Mouse (Mus musculus) gastrocnemius, adult 18-20 months (tissue): ENCODE results near the gene Irs2. TPM values are rescaled to one million over a fixed set of nuclear protein-coding genes. Genes with fewer than 3 reads are reported as not detected.

Experiments
- DNase-seq: peaks from one replicate; pipeline ENCODE4 v3.0.0; 2021; ENCODE audit warnings: low spot score
- total RNA-seq, 2 experiments: library from RNA; stranded (reverse); gene quantifications; 2 replicates each; pipeline ENCODE4 v1.2.3; 2021

The Irs2 gene
- total RNA-seq, 2 experiments from 2014 or later: 17.4 to 73.1 TPM

DNA sequence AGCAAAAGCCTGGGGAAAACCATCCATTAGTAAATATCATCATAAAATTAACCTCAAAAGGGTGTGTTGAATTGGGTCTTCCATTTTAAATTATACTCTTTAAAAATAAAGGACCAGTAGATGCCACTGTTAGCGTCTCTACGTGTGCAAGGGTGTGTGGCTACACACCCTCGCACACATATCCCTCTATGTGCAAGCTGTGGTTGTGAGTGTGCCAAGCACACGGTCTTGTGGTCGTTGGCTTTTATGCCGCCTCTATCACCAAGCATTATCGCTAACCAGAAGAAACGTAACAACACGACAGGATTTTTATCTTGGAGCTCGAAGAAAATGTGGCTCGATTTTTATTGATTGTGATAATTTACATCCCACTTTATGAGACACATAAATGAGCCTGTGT lies 2.1 kb upstream of the Irs2 start:
- no peak for DNase-seq

DNA sequence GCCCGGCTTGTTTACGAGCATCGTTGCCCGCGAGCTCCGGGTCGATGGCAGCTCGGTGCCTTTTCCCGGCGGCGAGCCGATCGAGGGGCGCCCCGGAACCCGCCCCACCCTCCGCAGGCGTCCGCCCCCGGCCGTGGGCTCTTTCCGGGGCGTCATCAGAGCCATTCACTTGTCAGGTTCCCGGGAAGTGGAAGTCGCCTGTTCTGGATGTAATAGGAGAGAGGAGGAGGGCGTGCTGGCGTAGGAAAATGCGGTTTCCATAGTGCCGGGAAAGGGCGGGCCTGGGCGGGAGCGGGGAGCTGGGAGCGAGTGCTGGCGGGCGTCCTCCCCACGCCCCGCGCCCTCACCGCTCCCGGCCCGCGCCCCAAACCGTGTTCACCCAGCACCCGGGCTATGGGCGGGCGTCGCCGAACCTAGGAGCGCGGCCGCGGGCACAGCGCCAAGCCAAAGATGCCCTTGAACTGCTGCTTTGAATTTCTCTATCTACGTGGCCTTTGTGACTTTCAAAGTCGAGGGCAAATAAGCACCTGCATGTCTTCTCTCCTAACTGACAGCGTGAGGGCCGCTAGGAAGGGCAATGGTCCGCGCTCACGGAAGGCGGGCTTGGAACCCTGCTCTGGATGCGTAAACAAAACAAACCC lies 1.3 kb upstream of the Irs2 start:
- DNase-seq: peak; percentile 72

DNA sequence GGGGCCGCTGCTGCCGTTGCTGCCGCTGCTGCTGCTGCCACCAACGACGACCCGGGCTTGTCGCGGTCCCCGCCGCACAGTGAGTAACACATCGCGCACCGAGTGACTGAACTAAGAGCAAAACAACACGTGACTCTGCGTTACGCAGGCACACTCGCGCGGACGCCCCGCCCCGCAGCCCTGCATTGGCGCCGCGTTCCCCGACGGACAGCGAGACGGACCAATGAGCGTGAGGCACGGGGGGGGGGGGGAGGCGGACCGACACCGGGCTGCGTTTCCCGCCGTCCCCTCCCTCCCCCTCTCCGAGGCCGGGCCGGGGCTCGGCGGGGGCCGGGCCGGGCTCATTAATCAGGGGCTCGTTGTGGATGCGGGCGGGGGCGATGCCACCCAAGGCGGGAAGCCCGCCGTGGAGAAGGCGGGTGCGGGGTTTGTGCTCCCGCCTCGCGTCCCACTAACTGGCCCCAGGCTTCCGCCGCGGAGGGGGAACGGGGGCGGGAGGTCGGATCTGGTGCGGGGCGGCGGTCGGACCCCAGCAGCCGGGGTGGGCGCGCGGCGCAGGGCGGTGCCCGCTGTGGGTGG lies 673 bp upstream of the Irs2 start:
- DNase-seq: peak; percentile 96

DNA sequence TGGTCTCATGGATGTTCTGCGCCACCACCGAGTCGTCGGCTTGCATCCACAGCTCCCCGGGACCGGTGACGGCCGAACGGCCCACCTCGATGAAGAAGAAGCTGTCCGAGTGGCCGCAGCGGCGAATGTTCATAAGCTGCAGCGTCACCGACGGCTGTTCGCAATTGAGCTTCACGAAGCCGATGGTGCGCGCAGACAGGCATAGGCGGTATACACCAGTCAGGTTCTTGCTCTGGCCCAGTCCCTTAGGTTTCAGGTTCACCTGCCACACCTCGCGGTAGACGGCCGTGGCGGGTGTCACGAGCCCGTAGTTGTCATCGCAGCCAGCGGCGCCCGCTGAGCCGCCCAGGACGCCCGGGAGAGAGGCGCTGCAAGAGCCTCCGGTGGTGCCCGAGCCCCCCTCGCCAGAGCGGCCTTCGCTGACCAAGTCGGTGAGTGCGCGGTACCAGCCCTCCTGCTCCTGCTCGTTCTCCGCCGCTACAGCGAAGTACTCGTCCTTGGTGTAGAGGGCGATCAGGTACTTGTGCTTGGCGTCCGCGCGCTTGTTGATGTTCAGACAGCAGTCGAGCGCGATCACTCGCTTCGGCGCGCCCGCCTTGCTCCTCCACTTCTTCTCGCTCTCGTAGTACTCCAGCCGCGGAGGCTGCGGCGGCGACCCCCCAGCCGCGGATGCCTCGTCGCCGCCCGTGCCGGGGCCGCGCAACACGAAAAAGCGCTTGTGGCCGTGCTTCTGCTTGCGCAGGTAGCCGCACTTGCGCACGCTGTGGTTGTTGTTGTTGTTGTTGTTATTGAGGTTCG lies 478 bp downstream of the Irs2 start:
- peak; percentile 56 for DNase-seq

DNA sequence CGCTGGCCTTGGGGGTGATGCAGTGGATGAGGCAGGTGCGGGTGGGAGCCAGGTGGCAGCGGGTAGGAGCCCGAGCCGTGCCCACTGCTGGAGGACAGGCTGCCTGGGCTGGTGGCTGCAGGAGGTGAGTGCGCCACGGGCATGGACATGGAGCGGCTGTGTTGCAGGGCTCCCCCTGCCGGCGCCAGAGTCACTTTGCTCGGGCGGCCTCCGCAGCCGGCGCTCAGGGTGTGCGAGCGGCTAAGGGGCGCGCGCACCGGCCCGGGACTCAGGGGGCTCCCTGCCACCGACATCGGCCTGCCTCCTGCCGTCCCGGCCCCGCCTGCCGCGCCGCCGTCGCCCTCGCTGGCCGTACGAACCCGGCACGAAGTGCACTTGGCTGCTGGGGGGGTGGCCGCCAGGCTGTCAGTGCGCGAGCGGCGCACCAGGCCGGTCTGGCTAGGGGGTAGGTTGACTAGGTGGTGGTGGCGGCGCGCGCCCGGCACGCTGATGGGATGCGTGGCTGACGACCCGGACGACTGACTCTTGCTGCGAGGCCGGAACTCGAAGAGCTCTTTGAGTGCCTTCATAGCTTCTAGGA lies 1.2 kb downstream of the Irs2 start:
- DNase-seq: peak; percentile 90

DNA sequence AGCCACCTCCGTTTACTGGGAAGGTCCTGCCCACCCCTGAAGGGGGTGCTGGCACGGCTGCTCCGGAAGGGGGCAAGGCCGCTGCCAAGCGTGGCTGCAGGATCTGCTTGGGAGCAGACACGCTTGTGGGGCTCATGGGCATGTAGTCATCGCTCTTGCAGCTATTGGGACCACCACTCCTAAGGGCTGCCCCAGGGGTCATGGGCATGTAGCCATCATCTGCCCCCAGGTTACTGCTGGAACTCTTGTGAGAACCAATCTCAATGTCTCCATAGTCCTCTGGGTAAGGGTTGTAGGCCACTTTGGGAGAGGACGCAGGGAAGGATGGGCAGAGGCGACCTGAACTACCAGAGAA lies 2.0 kb downstream of the Irs2 start:
- no peak for DNase-seq

DNA sequence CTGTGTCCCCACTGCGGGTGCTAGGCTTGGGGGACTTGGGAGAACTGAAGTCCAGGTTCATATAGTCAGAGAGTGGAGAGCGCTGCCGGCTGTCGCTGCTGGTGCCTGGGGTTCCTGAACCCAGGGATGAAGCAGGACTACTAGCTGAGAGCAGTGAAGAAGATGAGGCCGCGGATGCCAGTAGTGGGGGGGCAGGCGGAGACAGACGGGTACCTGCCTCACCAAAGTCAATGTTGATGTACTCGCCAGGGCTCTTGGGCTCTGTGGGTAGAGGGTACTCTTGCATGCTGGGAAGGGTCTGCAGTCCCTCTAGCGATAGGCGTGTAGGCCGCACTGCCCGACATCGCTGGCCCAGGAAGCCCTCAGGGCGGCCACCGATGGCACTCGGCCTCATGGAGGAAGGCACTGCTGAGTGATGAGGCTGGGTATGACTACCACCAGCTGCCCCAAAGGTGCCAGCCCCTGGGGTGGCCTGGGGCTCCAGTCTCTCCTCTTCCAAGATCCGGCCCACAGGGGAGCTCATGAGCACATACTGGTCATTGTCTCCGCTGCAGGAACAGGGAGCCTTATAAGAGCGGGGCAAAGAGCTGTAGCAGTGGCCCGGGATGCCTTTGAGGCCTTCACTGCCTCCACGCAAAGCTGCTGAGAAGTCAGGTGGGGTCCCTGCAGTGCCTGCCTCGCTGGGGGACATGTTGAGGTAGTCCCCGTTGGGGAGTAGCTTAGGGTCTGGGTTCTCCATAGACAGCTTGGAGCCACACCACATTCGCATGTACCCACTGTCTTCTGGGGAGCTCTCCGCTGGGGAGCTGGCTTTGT lies 2.6 kb downstream of the Irs2 start:
- no peak for DNase-seq

DNA sequence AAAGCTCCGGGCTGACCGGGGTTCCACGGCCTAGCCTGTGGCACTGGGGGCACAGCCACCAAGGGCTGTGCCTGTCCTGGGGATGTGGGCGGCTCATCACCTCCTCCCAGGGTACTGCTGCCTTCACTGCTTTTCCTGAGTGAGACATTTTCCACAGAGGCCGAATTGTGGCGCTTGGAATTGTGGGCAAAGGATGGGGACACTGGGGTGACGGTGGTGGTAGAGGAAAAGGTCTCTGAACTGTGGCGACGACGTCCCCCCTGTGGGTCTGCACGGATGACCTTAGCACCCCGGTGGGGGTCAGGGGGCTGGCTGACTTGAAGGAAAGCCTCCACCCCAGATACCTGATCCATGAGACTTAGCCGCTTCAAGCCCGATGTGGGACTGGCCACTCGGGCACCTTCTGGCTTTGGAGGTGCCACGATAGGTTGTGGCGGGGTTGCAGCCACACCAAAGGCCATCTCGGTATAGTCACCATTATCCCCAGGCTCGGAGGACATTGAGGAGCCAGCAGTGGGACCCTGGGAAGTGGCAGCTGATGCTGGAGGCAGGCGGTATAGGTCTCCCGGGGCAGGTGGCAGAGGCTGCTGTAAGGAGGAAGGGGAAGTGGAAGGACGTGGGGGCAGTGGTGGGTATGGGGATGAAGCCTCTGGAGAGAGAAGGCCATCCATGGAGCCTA lies 3.3 kb downstream of the Irs2 start:
- no peak for DNase-seq

DNA sequence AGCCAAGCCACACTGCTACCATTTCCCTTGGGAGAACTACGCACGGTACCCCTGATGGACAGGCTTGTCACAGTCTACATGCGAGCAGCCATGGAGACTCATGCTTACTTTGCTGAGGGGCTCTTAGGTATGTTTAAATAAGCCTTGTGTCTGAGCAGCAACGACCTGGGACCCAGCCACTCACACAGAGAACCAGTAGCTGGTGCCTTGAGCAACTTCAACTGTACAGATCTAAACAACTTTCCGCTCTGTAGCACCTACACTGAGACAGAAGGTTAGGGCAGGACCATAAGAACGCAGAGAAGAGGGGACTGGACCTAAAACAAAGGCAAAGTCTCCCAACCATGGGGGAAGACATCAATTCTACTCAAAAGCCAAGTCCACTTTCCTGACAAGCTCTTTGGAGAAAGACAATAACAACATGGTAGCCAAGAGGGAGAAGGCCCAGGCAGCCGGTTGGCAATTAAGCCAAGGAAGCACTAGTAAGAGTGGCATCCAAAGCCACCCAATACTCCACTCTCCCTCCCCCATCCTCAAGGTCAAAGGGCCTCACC lies 4.3 kb downstream of the Irs2 start:
- DNase-seq: no peak

DNA sequence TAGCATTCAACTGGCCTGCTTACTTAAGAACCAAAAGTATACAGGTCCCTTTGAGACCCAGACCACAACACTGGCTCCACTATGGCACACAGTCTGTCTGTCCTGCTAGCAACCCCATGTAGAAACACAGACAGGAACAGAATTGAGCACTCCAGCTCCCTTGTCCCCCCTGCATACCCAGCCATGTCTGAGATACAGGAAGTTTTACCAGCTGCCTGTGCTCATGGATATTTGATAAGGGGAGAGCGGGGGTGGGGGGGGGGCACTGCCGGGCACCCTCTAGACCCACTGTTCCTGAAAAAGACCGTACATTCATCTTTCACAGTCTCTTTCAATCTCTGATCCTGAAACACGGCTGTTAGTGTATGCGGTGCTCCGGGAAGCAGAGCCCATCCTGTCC lies 5.0 kb downstream of the Irs2 start:
- DNase-seq: no peak

DNA sequence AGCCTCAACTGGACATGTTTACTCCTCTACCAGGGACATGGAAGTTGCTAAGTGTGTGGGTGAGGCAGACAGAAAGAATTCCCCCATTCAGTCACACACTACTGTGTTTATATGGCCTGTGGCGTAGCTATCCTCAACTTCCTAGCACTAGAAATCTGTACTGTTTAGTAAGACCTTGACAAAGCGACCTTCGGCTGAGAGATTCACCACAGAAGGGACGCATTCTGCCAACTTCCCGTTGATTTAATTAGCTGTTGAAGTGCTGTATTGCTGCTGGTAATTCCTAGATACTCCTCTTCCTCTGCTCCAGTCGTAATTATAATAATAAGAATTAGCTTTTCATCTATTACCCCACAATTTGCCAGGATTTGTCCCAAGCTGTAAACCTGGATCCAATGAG lies 5.4 kb downstream of the Irs2 start:
- no peak for DNase-seq

DNA sequence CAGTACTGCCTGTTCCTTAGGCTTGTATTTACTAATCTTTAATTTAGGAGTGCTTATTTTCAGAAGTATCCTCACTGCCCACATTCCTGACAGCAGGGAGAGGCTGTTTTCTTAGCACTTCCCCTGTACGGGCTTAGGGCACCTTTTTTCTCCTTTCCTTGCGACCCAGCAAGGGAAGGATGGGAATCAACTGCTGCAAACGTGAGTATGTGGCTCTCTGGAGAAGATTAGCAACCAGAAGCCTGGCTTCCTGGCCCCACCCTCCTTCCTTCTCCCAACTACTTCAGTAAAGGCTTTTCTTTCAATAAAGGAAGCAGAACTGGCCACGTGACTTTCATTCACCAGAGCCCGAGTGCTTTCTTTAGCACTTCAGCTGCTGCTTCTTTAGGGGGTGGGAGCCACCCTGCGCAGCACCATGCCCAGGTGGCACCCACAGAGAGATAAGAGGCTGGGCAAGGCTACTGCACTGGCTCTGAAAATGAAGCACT lies 7.2 kb downstream of the Irs2 start:
- no peak for DNase-seq

DNA sequence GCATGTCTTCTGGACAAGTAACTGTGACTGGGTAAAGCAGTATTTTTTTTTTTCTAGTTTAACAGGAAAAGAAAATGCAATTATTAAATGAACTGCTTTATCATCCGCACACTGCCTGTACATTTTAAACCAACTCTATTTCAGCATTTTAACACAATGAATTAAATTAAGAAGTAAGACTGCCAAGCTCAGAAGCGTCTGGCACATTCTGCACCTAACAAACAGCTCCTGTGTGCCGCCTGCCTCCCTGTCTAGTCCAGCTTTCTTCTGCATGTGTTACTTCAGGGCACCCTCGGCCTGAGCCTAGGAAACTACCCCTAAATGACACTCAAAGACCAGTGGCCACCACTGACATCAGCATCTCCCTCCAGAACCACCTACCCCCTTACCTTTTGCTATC lies 8.7 kb downstream of the Irs2 start:
- DNase-seq: no peak

DNA sequence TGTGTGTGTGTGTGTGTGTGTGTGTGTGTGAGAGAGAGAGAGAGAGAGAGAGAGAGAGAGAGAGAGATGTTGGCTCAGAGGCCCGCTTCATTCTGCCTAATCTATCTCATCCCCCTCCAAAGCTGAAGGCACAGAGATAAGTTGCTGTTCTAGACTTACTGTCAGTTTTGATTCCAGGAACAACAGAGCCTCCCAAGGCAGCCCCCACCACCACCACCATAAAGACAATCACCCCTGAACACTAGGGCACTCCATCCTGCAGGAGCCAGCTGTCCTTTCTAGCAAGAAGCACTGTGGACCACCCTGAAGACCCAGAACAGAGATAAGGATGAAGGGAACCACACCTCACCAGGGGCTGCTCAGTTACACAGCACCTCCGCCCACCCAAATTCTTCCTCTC lies 12.0 kb downstream of the Irs2 start:
- DNase-seq: no peak

DNA sequence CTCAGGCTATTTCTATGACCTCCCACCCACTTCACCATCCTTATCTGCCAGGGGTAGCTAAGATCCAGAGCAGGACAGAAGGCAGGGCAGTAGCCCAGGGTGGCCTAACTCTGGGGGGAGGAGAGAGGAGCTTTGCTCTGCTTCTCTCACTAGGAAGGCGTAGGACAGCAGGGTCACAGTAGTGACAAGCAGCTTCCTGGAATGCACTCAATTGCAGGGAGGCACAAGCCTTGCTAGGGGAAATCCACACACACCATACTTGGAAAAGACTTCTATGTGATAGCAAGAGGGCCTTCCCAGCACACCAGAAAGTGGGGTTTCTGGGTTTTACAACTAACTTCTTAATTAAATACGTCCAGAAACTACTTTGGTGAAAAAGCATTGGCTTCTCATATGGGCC lies 12.5 kb downstream of the Irs2 start:
- no peak for DNase-seq

DNA sequence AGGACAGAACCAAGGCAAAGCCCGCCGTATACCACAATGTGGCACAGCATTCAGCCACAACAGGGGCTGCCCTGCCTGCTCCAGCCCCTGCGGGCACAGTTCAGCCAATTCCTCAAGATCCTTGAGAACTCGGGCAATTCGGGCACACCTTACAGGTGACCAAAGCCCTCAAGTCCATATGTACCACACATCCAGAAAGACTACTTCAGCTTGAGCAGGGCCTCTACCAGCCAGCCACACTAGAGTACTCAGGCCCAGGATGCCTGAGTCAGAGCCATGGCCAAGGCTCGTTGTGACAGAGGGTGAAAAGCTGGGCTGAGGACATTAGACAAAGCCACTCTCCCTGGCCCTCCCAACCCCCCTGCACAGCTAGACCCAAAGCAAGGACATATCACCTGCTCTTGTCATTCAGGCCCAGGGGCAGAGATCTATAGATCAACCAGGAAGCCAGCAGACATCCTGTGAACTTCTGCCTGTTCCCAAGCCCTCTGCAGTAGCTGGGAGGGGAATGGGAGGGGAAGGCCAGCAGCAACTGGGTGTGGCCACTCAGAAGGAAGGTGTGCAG lies 13.8 kb downstream of the Irs2 start:
- no peak for DNase-seq

DNA sequence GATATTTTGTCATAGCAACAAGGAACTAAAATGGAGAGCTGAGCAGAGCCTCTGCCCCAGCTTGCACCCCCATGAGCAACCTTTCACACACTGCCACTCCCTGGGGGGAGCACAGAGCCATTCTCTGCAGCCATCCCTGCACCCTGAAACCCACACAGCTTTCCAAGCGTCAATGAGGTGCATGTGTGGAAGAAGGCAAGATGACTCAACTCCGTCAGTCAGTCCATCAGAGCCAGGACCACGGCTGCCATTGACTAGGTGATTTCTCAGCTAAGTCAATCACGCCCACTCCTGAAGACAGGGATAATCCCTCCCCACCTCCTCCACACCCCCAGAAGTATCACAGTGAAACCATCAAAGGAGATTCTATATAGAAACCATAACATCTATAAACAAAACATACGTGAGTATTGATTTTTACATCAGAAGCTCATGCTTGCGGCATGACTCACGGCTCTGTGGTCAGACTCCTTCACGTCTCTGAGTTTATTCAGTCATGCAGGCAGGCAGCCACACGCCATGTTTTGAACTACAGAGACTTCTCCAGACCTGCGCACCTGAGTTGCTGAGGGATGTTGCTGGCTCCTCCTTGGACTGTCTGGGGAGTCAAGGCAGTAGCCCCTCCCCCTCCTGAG lies 14.6 kb downstream of the Irs2 start:
- DNase-seq: no peak

DNA sequence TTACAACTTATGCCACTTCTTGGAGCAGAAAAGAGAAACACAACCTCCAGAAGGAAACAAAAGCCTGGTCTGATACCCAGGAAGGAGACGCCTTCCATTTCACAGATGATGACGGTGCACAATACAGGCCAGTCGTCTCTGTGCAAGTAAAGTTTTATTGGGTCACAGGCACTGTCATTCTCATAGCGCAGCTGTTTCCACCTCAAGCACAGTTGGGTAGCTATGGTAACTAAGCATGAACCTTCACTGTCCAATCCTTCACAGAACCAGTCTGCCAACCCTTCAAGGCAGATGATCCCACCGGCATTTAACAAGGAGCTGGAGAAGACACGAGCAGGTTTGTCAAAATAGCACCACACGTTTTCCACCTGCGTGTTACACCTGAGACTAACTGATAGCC lies 16.2 kb downstream of the Irs2 start:
- no peak for DNase-seq

DNA sequence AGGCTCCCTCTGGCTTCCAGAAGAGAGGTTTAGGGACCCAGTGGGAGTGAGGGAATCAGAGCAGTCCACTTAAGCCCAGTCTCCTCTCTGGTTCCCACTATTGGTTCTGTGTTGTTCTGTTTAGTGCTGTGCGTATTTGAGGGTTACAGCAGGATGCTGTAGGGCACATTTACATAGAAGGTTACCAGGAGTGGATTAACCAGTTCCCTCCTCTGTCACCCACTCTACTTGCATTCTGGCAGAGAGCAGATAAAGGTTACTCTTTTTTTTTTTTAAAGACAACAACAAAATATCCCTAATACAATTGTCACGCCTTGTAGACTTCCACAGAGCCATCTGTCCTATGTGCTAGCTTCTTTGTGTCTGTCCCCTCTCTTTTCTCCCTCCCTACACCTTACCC lies 16.9 kb downstream of the Irs2 start:
- DNase-seq: no peak
